Mouse (Mus musculus): ENCODE measurements around the gene Cmtm6. TPM values are rescaled to one million over a fixed set of nuclear protein-coding genes. Genes with fewer than 3 reads are reported as not detected.

The Cmtm6 gene
- polyA plus RNA-seq, 1 experiment from 2014 or later = 71.8 TPM

GRCm38 (mm10) chr9:114758801-114759200, 27.9 kb downstream of the Cmtm6 start:
- no peaks in the 10 kb centered on the region for H3K27me3 ChIP-seq (ENCODE audit: control insufficient read depth, insufficient read depth, low read length)
- no peak for ATAC-seq (ENCODE audit: insufficient read depth, low FRiP score)
- no peak overlapping the region for H3K9ac ChIP-seq (ENCODE audit: low read length)
- H3K4me3 ChIP-seq (replicated peaks; ENCODE audit: low read length) = no peak overlapping the region
- H3K4me2 ChIP-seq (ENCODE audit: low read depth, low read length) = no peak overlapping the region
- no peaks in the 10 kb centered on the region for H3K9me3 ChIP-seq (replicated peaks; ENCODE audit: control insufficient read depth, low read length)
- H3K4me1 ChIP-seq (ENCODE audit: control insufficient read depth, insufficient read depth, low read length) = no peaks in the 10 kb centered on the region
- 79% methylated on average over 5 of the region's 5 CpGs for WGBS
- H3K36me3 ChIP-seq (ENCODE audit: control insufficient read depth, insufficient read depth, low read length) = no peaks in the 10 kb centered on the region
- H3K27ac ChIP-seq (ENCODE audit: low read length) = no peak overlapping the region

- Histone ChIP-seq H3K9me3 (replicated peaks; ENCODE audit: control insufficient read depth, low read length) (no peaks in the 10 kb centered on the region), H3K4me3 (replicated peaks; ENCODE audit: low read length) (no peak overlapping the region), H3K4me2 (ENCODE audit: low read depth, low read length) (no peak overlapping the region), H3K27ac (ENCODE audit: low read length) (no peak overlapping the region), H3K9ac (ENCODE audit: low read length) (no peak overlapping the region), H3K4me1 (ENCODE audit: control insufficient read depth, insufficient read depth, low read length) (no peaks in the 10 kb centered on the region), H3K27me3 (ENCODE audit: control insufficient read depth, insufficient read depth, low read length) (no peaks in the 10 kb centered on the region), H3K36me3 (ENCODE audit: control insufficient read depth, insufficient read depth, low read length) (no peaks in the 10 kb centered on the region)
- ATAC-seq (ENCODE audit: insufficient read depth, low FRiP score) = no peak
- 86% methylated on average over 4 of the region's 4 CpGs for WGBS
These were observed 29.0 kb downstream of the Cmtm6 start for GRCm38 (mm10) chr9:114759886-114760285.

GRCm38 (mm10) chr9:114760353-114760752, 29.4 kb downstream of the Cmtm6 start:
- no peak for ATAC-seq (ENCODE audit: insufficient read depth, low FRiP score)
- Histone ChIP-seq H3K9me3 (replicated peaks; ENCODE audit: control insufficient read depth, low read length) (no peaks in the 10 kb centered on the region), H3K4me1 (ENCODE audit: control insufficient read depth, insufficient read depth, low read length) (no peaks in the 10 kb centered on the region), H3K4me2 (ENCODE audit: low read depth, low read length) (no peak overlapping the region), H3K4me3 (replicated peaks; ENCODE audit: low read length) (no peak overlapping the region), H3K9ac (ENCODE audit: low read length) (no peak overlapping the region), H3K36me3 (ENCODE audit: control insufficient read depth, insufficient read depth, low read length) (no peaks in the 10 kb centered on the region), H3K27ac (ENCODE audit: low read length) (no peak overlapping the region), H3K27me3 (ENCODE audit: control insufficient read depth, insufficient read depth, low read length) (no peaks in the 10 kb centered on the region)
- WGBS = 78% methylated on average over 5 of the region's 5 CpGs

GRCm38 (mm10) chr9:114761848-114762247, 30.9 kb downstream of the Cmtm6 start:
- Histone ChIP-seq H3K36me3 (ENCODE audit: control insufficient read depth, insufficient read depth, low read length) (no peaks in the 10 kb centered on the region), H3K9me3 (replicated peaks; ENCODE audit: control insufficient read depth, low read length) (no peaks in the 10 kb centered on the region), H3K4me1 (ENCODE audit: control insufficient read depth, insufficient read depth, low read length) (no peaks in the 10 kb centered on the region), H3K4me2 (ENCODE audit: low read depth, low read length) (no peak overlapping the region), H3K27me3 (ENCODE audit: control insufficient read depth, insufficient read depth, low read length) (no peaks in the 10 kb centered on the region), H3K9ac (ENCODE audit: low read length) (no peak overlapping the region), H3K27ac (ENCODE audit: low read length) (no peak overlapping the region), H3K4me3 (replicated peaks; ENCODE audit: low read length) (no peak overlapping the region)
- 70% methylated on average over 11 of the region's 11 CpGs for WGBS
- no peak for ATAC-seq (ENCODE audit: insufficient read depth, low FRiP score)

GRCm38 (mm10) chr9:114763341-114763740, 32.4 kb downstream of the Cmtm6 start:
- no peak; the same call in 1 of the 2 replicates for ATAC-seq (ENCODE audit: insufficient read depth, low FRiP score)
- Histone ChIP-seq H3K27me3 (ENCODE audit: control insufficient read depth, insufficient read depth, low read length) (no peaks in the 10 kb centered on the region), H3K27ac (ENCODE audit: low read length) (no peak overlapping the region), H3K36me3 (ENCODE audit: control insufficient read depth, insufficient read depth, low read length) (no peaks in the 10 kb centered on the region), H3K9me3 (replicated peaks; ENCODE audit: control insufficient read depth, low read length) (no peaks in the 10 kb centered on the region), H3K4me1 (ENCODE audit: control insufficient read depth, insufficient read depth, low read length) (no peaks in the 10 kb centered on the region), H3K4me2 (ENCODE audit: low read depth, low read length) (no peak overlapping the region), H3K4me3 (replicated peaks; ENCODE audit: low read length) (no peak overlapping the region), H3K9ac (ENCODE audit: low read length) (no peak overlapping the region)
- 63% methylated on average over 13 of the region's 13 CpGs for WGBS

GRCm38 (mm10) chr9:114767030-114767429, 36.1 kb downstream of the Cmtm6 start:
- Histone ChIP-seq H3K9me3 (replicated peaks; ENCODE audit: control insufficient read depth, low read length) (no peaks in the 10 kb centered on the region), H3K27ac (ENCODE audit: low read length) (no peak overlapping the region), H3K4me3 (replicated peaks; ENCODE audit: low read length) (no peak overlapping the region), H3K4me2 (ENCODE audit: low read depth, low read length) (no peak overlapping the region), H3K27me3 (ENCODE audit: control insufficient read depth, insufficient read depth, low read length) (no peaks in the 10 kb centered on the region), H3K4me1 (ENCODE audit: control insufficient read depth, insufficient read depth, low read length) (no peaks in the 10 kb centered on the region), H3K9ac (ENCODE audit: low read length) (no peak overlapping the region), H3K36me3 (ENCODE audit: control insufficient read depth, insufficient read depth, low read length) (0 out of 2 replicates have a peak, but pooled peaks cover 1% of the 10 kb centered on the region)
- WGBS = 76% methylated on average over 13 of the region's 13 CpGs
- no peak; the same call in 1 of the 2 replicates for ATAC-seq (ENCODE audit: insufficient read depth, low FRiP score)

GRCm38 (mm10) chr9:114767507-114767906, 36.6 kb downstream of the Cmtm6 start:
- ATAC-seq (ENCODE audit: insufficient read depth, low FRiP score) = no peak
- no peaks in the 10 kb centered on the region for H3K4me1 ChIP-seq (ENCODE audit: control insufficient read depth, insufficient read depth, low read length)
- H3K27me3 ChIP-seq (ENCODE audit: control insufficient read depth, insufficient read depth, low read length) = no peaks in the 10 kb centered on the region
- no peak overlapping the region for H3K4me3 ChIP-seq (replicated peaks; ENCODE audit: low read length)
- no peak overlapping the region for H3K9ac ChIP-seq (ENCODE audit: low read length)
- no peak overlapping the region for H3K4me2 ChIP-seq (ENCODE audit: low read depth, low read length)
- WGBS = 72% methylated on average over 2 of the region's 2 CpGs
- no peaks in the 10 kb centered on the region for H3K9me3 ChIP-seq (replicated peaks; ENCODE audit: control insufficient read depth, low read length)
- peaks cover 6% of the 10 kb centered on the region; the same call in 1 of the 2 replicates for H3K36me3 ChIP-seq (ENCODE audit: control insufficient read depth, insufficient read depth, low read length)
- H3K27ac ChIP-seq (ENCODE audit: low read length) = no peak overlapping the region

- ATAC-seq (ENCODE audit: insufficient read depth, low FRiP score) = no peak
- Histone ChIP-seq H3K4me1 (ENCODE audit: control insufficient read depth, insufficient read depth, low read length) (no peaks in the 10 kb centered on the region), H3K9me3 (replicated peaks; ENCODE audit: control insufficient read depth, low read length) (no peaks in the 10 kb centered on the region), H3K27me3 (ENCODE audit: control insufficient read depth, insufficient read depth, low read length) (no peaks in the 10 kb centered on the region), H3K36me3 (ENCODE audit: control insufficient read depth, insufficient read depth, low read length) (peaks cover 9% of the 10 kb centered on the region; the same call in 1 of the 2 replicates), H3K9ac (ENCODE audit: low read length) (no peak overlapping the region), H3K27ac (ENCODE audit: low read length) (no peak overlapping the region), H3K4me2 (ENCODE audit: low read depth, low read length) (no peak overlapping the region), H3K4me3 (replicated peaks; ENCODE audit: low read length) (no peak overlapping the region)
- 55% methylated on average over 10 of the region's 10 CpGs for WGBS
These were observed 37.1 kb downstream of the Cmtm6 start for GRCm38 (mm10) chr9:114768066-114768465.

GRCm38 (mm10) chr9:114770224-114770623, 39.3 kb downstream of the Cmtm6 start:
- Histone ChIP-seq H3K4me3 (replicated peaks; ENCODE audit: low read length) (no peak overlapping the region), H3K9me3 (replicated peaks; ENCODE audit: control insufficient read depth, low read length) (no peaks in the 10 kb centered on the region), H3K27ac (ENCODE audit: low read length) (no peak overlapping the region), H3K9ac (ENCODE audit: low read length) (no peak overlapping the region), H3K4me2 (ENCODE audit: low read depth, low read length) (no peak overlapping the region), H3K27me3 (ENCODE audit: control insufficient read depth, insufficient read depth, low read length) (no peaks in the 10 kb centered on the region), H3K36me3 (ENCODE audit: control insufficient read depth, insufficient read depth, low read length) (peaks cover 9% of the 10 kb centered on the region; the same call in 1 of the 2 replicates), H3K4me1 (ENCODE audit: control insufficient read depth, insufficient read depth, low read length) (peaks cover 2% of the 10 kb centered on the region; the same call in 1 of the 2 replicates)
- no peak for ATAC-seq (ENCODE audit: insufficient read depth, low FRiP score)
- 92% methylated on average over 4 of the region's 4 CpGs for WGBS
